Mouse (Mus musculus) MEL (cell line): ENCODE measurements around the gene Cfap54. TPM values are rescaled to one million over a fixed set of nuclear protein-coding genes. Genes with fewer than 3 reads are reported as not detected.

Source experiments
- DNase-seq: peaks from one replicate; pipeline ENCODE4 v3.0.0; 2011; ENCODE audit warnings: low read depth, low spot score
- H3K27ac ChIP-seq: 2 replicates; pipeline ENCODE4 v1.5.1; 2012; ENCODE audit warnings: low read depth, mild to moderate bottlenecking, control low read depth, low read length, moderate library complexity; ENCODE audit not compliant: control insufficient read depth
- H3K27me3 ChIP-seq, 2 experiments: fragments of 150-350 bp in 1 of 2; sonication (generic) in 1 of 2; 2 replicates each; pipeline ENCODE4 v1.6.1; 2012; ENCODE audit warnings: low read length in 2 of 2, mild to moderate bottlenecking in 2 of 2, improper control_type of control experiment in 1 of 2, moderate library complexity in 1 of 2; ENCODE audit not compliant: insufficient read depth in 2 of 2, control insufficient read depth in 1 of 2
- H3K36me3 ChIP-seq, 2 experiments: 2 replicates each; pipeline ENCODE4 v1.6.1; 2012 to 2014; ENCODE audit warnings: low read length in 2 of 2, improper control_type of control experiment in 1 of 2, inconsistent platforms in 1 of 2, mild to moderate bottlenecking in 1 of 2; ENCODE audit not compliant: insufficient read depth in 2 of 2, control insufficient read depth in 1 of 2
- H3K4me1 ChIP-seq, 2 experiments: fragments of 150-350 bp in 1 of 2; sonication (generic) in 1 of 2; 2 replicates each; pipeline ENCODE4 v1.6.1; 2012; ENCODE audit warnings: low read length in 2 of 2, improper control_type of control experiment in 1 of 2, mild to moderate bottlenecking in 1 of 2; ENCODE audit not compliant: insufficient read depth in 2 of 2, control insufficient read depth in 1 of 2
- H3K4me3 ChIP-seq, 2 experiments: fragments of 150-350 bp in 1 of 2; sonication (generic) in 1 of 2; 2 replicates each; pipeline ENCODE4 v1.5.1; 2012; ENCODE audit warnings: low read depth in 2 of 2, low read length in 2 of 2, mild to moderate bottlenecking in 2 of 2, moderate library complexity in 2 of 2, control low read depth in 1 of 2, improper control_type of control experiment in 1 of 2; ENCODE audit not compliant: control insufficient read depth in 1 of 2, insufficient read depth in 1 of 2
- H3K79me2 ChIP-seq: 2 replicates; pipeline ENCODE4 v1.6.1; 2012; ENCODE audit warnings: mild to moderate bottlenecking, low read length, moderate library complexity; ENCODE audit not compliant: control insufficient read depth, poor library complexity, insufficient read depth
- H3K9ac ChIP-seq: 2 replicates; pipeline ENCODE4 v1.6.1; 2012; ENCODE audit warnings: low read depth, mild to moderate bottlenecking, control low read depth, low read length, moderate library complexity; ENCODE audit not compliant: control insufficient read depth, poor library complexity, severe bottlenecking
- H3K9me3 ChIP-seq: fragments of 150-350 bp; sonication (generic); replicated peaks from 2 replicates; pipeline ENCODE4 v1.6.1; 2012; ENCODE audit warnings: mild to moderate bottlenecking, low read length, improper control_type of control experiment, moderate library complexity; ENCODE audit not compliant: insufficient read depth
- CHD1 ChIP-seq: IDR thresholded peaks from 2 replicates; pipeline ENCODE4 v1.6.1; 2012; ENCODE audit warnings: low read depth, mild to moderate bottlenecking, inconsistent platforms, low read length, improper control_type of control experiment
- CHD2 ChIP-seq: IDR thresholded peaks from 2 replicates; pipeline ENCODE4 v1.6.1; 2011; ENCODE audit warnings: low read length, improper control_type of control experiment
- CTCF ChIP-seq, 3 experiments: IDR thresholded peaks in 2 of 3; conservative IDR thresholded peaks in 1 of 3; 2 replicates each; pipeline ENCODE4 v1.5.1; 2011 to 2012; ENCODE audit warnings: low read length in 3 of 3, low read depth in 2 of 3, mild to moderate bottlenecking in 2 of 3, improper control_type of control experiment in 1 of 3, inconsistent platforms in 1 of 3, mixed read lengths in 1 of 3, moderate library complexity in 1 of 3; ENCODE audit not compliant: control insufficient read depth in 1 of 3, insufficient read depth in 1 of 3, poor library complexity in 1 of 3, severe bottlenecking in 1 of 3
- E2F4 ChIP-seq: IDR thresholded peaks from 2 replicates; pipeline ENCODE4 v1.6.1; 2011; ENCODE audit warnings: low read depth, low read length, improper control_type of control experiment, borderline replicate concordance
- ELF1 ChIP-seq: IDR thresholded peaks from 2 replicates; pipeline ENCODE4 v1.6.1; 2014; ENCODE audit warnings: low read depth, mild to moderate bottlenecking, inconsistent platforms, low read length, improper control_type of control experiment, moderate library complexity
- EP300 ChIP-seq, 2 experiments: IDR thresholded peaks; 2 replicates each; pipeline ENCODE4 v1.6.1; 2011; ENCODE audit warnings: improper control_type of control experiment in 2 of 2, low read length in 2 of 2, low read depth in 1 of 2, mild to moderate bottlenecking in 1 of 2
- GABPA ChIP-seq: IDR thresholded peaks from 2 replicates; pipeline ENCODE4 v1.6.1; 2012; ENCODE audit warnings: low read depth, mild to moderate bottlenecking, inconsistent platforms, low read length, improper control_type of control experiment, moderate library complexity
- GATA1 ChIP-seq: IDR thresholded peaks from 2 replicates; pipeline ENCODE4 v1.6.1; 2011; ENCODE audit warnings: low read depth, low read length, improper control_type of control experiment
- HCFC1 ChIP-seq: IDR thresholded peaks from 2 replicates; pipeline ENCODE4 v1.6.1; 2012; ENCODE audit warnings: low read depth, mild to moderate bottlenecking, inconsistent platforms, low read length, improper control_type of control experiment, moderate library complexity
- MAFK ChIP-seq: IDR thresholded peaks from 2 replicates; pipeline ENCODE4 v1.6.1; 2011; ENCODE audit warnings: low read depth, mild to moderate bottlenecking, low read length, improper control_type of control experiment, borderline replicate concordance
- MAX ChIP-seq: IDR thresholded peaks from 2 replicates; pipeline ENCODE4 v1.6.1; 2011; ENCODE audit warnings: low read length, improper control_type of control experiment
- MEF2A ChIP-seq: IDR thresholded peaks from 2 replicates; pipeline ENCODE4 v1.6.1; 2014; ENCODE audit warnings: low read depth, mild to moderate bottlenecking, inconsistent platforms, low read length, improper control_type of control experiment; ENCODE audit not compliant: poor library complexity, insufficient replicate concordance, severe bottlenecking; ENCODE audit errors: extremely low read depth
- MXI1 ChIP-seq: IDR thresholded peaks from 2 replicates; pipeline ENCODE4 v1.6.1; 2011; ENCODE audit warnings: mild to moderate bottlenecking, low read depth, low read length, improper control_type of control experiment
- MYB ChIP-seq: IDR thresholded peaks from 2 replicates; pipeline ENCODE4 v1.6.1; 2011; ENCODE audit warnings: mild to moderate bottlenecking, low read depth, low read length, improper control_type of control experiment
- NELFE ChIP-seq: IDR thresholded peaks from 2 replicates; pipeline ENCODE4 v1.6.1; 2011; ENCODE audit warnings: low read depth, low read length, improper control_type of control experiment
- NRF1 ChIP-seq: IDR thresholded peaks from 2 replicates; pipeline ENCODE4 v1.6.1; 2014; ENCODE audit warnings: low read depth, mild to moderate bottlenecking, inconsistent platforms, low read length, improper control_type of control experiment, moderate library complexity; ENCODE audit not compliant: poor library complexity, insufficient read depth, severe bottlenecking
- POLR2A ChIP-seq, 2 experiments: IDR thresholded peaks; 2 replicates each; pipeline ENCODE4 v1.6.1; 2011 to 2012; ENCODE audit warnings: low read length in 2 of 2, mild to moderate bottlenecking in 2 of 2, control low read depth in 1 of 2, improper control_type of control experiment in 1 of 2, low read depth in 1 of 2, moderate library complexity in 1 of 2; ENCODE audit not compliant: control insufficient read depth in 1 of 2, insufficient read depth in 1 of 2, poor library complexity in 1 of 2
- RAD21 ChIP-seq: IDR thresholded peaks from 2 replicates; pipeline ENCODE4 v1.6.1; 2011; ENCODE audit warnings: mild to moderate bottlenecking, low read depth, low read length, improper control_type of control experiment
- RCOR1 ChIP-seq: IDR thresholded peaks from 2 replicates; pipeline ENCODE4 v1.6.1; 2012; ENCODE audit warnings: low read depth, mild to moderate bottlenecking, inconsistent platforms, low read length, improper control_type of control experiment
- SIN3A ChIP-seq: IDR thresholded peaks from 2 replicates; pipeline ENCODE4 v1.6.1; 2012; ENCODE audit warnings: low read length, improper control_type of control experiment, inconsistent platforms
- TCF12 ChIP-seq: IDR thresholded peaks from 2 replicates; pipeline ENCODE4 v1.6.1; 2014; ENCODE audit warnings: low read depth, mild to moderate bottlenecking, inconsistent platforms, low read length, improper control_type of control experiment, moderate library complexity
- USF1 ChIP-seq: IDR thresholded peaks from 2 replicates; pipeline ENCODE4 v1.6.1; 2014; ENCODE audit warnings: low read depth, mild to moderate bottlenecking, inconsistent platforms, low read length, improper control_type of control experiment, moderate library complexity
- ZKSCAN1 ChIP-seq: IDR thresholded peaks from 2 replicates; pipeline ENCODE4 v1.6.1; 2012; ENCODE audit warnings: low read depth, mild to moderate bottlenecking, inconsistent platforms, low read length, improper control_type of control experiment, moderate library complexity
- polyA plus RNA-seq, 2 experiments: library from polyadenylated mRNA; stranded (reverse) in 1 of 2; unstranded in 1 of 2; fragments of >175 nt in 1 of 2; fragments of >200 nt in 1 of 2; gene quantifications; 2 replicates each; pipeline versions ENCODE4 v1.2.1 to v1.2.4; 2012; ENCODE audit warnings: low replicate concordance in 2 of 2, low read depth in 1 of 2; ENCODE audit not compliant: insufficient read length in 2 of 2, insufficient read depth in 1 of 2, missing spikeins in 1 of 2
- total RNA-seq: library from RNA; depleted of rRNA; stranded (reverse); fragments of 300-350 nt; gene quantifications from 2 replicates; pipeline ENCODE4 v1.2.3, GENCODE M21; 2012

The Cfap54 gene
- total and polyA plus RNA-seq, 3 experiments: 2.0 to 2.7 TPM; not detected in 1

GRCm38 (mm10) chr10:93062395-93062794 lies 19.0 kb downstream of the Cfap54 start:
- Histone ChIP-seq H3K27me3 (no peaks in the 10 kb centered on the region), H3K36me3 (peaks cover 0 to 7% of the 10 kb centered on the region in 2 experiments; a peak in 3 of 4 replicates)
- DNase-seq: no peak

GRCm38 (mm10) chr10:93053867-93054266 lies 27.6 kb downstream of the Cfap54 start:
- H3K4me3 ChIP-seq: no peak overlapping the region
- no peaks in the 10 kb centered on the region for H3K36me3 ChIP-seq
- H3K79me2 ChIP-seq: no peaks in the 10 kb centered on the region
- TF ChIP-seq HCFC1 (no peak), GABPA (no peak), NRF1 (no peak), CHD2 (no peak), CHD1 (no peak), MAX (no peak), RAD21 (no peak), MEF2A (no peak), TCF12 (no peak), MYB (no peak), EP300 (IDR thresholded peaks at IDR 0.05; ENCODE audit: low read depth in 1 of 2, low read length in 2 of 2) (no peak), MAFK (no peak), USF1 (no peak), SIN3A (no peak)
- TF ChIP-seq, all 39 proteins: peak for 0
- no peaks in the 10 kb centered on the region for H3K9me3 ChIP-seq
- H3K9ac ChIP-seq: no peak overlapping the region
- DNase-seq: no peak
- no peaks in the 10 kb centered on the region for H3K27me3 ChIP-seq
- H3K27ac ChIP-seq: no peak overlapping the region
- no peaks in the 10 kb centered on the region for H3K4me1 ChIP-seq

More at GRCm38 (mm10) chr10:93062395-93062794, 19.0 kb downstream of the Cfap54 start:
- TF ChIP-seq CTCF (IDR thresholded peaks at IDR 0.05 in 2 of 3, conservative IDR thresholded peaks at IDR 0.05 in 1 of 3; ENCODE audit: control insufficient read depth in 1 of 3, insufficient read depth in 1 of 3, low read depth in 2 of 3, low read length in 3 of 3, poor library complexity in 1 of 3, severe bottlenecking in 1 of 3) (no peak), NELFE (no peak), MAFK (no peak), E2F4 (no peak), MXI1 (no peak), EP300 (IDR thresholded peaks at IDR 0.05; ENCODE audit: low read depth in 1 of 2, low read length in 2 of 2) (no peak), ZKSCAN1 (no peak), CHD2 (no peak), GABPA (no peak), NRF1 (no peak), MEF2A (no peak), POLR2A (IDR thresholded peaks at IDR 0.05; ENCODE audit: control insufficient read depth in 1 of 2, insufficient read depth in 1 of 2, low read depth in 1 of 2, low read length in 2 of 2, poor library complexity in 1 of 2) (no peak), ELF1 (no peak), GATA1 (no peak), RCOR1 (no peak)
- no peaks in the 10 kb centered on the region for H3K9me3 ChIP-seq
- H3K79me2 ChIP-seq: no peaks in the 10 kb centered on the region
- H3K4me3 ChIP-seq: no peak overlapping the region
- peaks cover 0 to 5% of the 10 kb centered on the region in 2 experiments; a peak in 3 of 4 replicates for H3K4me1 ChIP-seq
- no peak overlapping the region for H3K27ac ChIP-seq
- H3K9ac ChIP-seq: no peak overlapping the region
